Mouse (Mus musculus) thymus, postnatal 4 days (tissue): ENCODE data around the gene Gsdma.
A peak's percentile ranks its signal among the peaks of the same experiment; 100 is the strongest.
"Not testable (repeated sequence)": the region's sequence is repeated elsewhere in the genome, so short reads cannot be mapped to it uniquely, and the experiment has no call there.

Experiments used
- DNase-seq: peaks from one replicate; pipeline ENCODE4 v3.0.0; 2021

Gsdma gene

GRCm38 (mm10) chr11:98664091-98664490 lies at the start of gene Gsdma:
Gene Gsdma (plus strand): TSS chr11:98664351.
- DNase-seq, result no peak

DNA sequence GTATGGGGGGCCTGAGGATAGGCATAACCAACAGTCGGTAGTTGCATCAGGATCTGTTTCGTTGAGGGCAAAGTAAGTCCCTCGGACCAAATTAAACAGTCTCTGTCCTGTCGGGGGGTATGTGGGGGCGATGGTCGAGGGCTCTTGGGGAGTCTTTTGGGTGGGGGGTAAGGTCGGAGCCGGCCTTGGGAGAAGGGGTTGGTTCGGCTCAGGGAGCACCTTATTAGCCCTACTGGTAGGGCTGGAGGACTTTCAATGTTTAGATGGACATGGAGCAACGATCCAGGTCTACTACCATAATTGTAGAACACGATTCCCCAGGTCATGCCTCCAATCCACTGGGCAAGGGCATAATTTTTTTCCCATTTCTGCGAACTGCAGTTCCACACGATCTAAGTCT lies 43.4 kb upstream of the Gsdma start:
- no peak for DNase-seq

- not testable (repeated sequence) for DNase-seq
Observed at GRCm38 (mm10) chr11:98623981-98624380, 40.2 kb upstream of the Gsdma start.

DNA sequence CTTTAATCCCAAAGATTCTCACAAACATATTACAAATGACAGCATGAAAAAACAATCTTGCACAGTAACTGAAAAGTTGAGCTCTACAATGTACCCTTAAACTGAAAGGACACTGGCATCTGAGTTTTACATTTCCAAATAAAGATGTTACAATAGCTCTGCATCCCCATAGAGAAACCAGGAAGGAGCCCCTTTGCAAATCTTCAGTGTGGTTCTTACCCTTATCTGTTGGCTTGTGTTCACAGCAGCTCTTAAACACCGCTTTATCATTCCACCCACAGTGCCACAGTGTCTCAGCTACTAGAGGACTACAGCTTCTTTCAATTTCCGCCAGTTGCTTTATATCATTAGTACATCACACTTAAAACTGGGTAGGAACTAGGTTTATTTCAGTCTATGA lies 39.8 kb upstream of the Gsdma start:
- not testable (repeated sequence) for DNase-seq

DNA sequence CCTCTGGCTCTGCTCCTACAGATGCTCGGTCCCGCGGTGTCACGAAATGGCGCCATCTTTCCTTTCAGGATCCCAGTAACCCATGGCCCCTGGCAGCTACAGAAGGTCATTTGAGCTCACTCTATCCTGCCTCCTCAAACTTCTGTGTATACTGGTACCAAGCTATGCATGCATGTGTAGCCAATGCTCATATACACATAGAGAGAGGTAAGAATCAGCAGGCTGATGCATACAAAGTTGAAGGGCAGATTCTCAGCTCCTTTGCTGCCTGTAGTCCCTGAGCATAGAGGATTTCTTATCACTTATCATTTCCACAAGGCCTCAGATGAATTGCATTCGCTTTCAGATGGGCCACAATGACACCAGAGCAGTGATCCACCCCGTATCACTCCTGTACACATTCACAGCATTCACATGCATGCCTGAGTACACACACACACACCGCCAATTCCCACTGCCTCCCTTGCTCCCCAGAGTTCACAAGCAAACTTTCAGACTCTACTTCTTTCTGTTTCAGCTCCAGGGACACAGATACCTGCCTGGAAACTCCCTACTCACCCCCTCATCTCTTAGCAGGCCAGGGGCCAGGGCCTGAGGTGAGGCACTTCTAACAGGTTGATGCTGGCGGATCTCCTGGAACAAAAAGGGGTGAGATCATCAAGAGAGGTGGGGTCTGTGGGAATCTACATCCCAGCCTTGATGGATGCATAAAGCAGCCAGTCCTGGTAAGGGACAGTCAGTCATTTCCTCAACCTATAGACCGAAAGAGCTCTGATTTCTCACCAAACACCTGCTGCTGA lies 38.3 kb upstream of the Gsdma start, which contains the start of the genes Gm12355 and Gsdma3:
Gene Gm12355, minus strand, starts transcription at position 51 of the 800 bp plus-strand sequence.
Gene Gsdma3, plus strand, starts transcription at position 750 of the 800 bp plus-strand sequence.
- no peak for DNase-seq

DNA sequence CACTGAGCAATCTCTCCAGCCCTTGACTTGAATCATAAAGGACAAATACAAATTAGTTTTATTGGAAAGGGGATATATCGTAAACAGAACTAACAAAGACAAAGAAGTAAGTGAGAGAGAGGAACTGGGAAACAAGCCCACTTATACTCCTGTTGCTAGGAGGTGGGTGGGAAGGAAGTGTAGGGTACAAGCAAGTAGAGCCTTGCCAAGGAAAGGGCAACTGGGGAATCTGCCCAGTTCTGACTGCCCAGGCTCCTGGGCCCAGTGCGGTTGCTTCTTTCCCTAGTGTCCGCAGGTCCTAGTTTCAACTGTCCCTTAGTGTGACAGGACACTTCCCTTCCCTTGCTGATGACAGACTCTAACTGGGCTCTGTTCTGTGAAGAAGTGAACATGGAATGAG lies 35.4 kb upstream of the Gsdma start:
- no peak for DNase-seq

GRCm38 (mm10) chr11:98630646-98631045 lies 33.5 kb upstream of the Gsdma start:
- DNase-seq, result no peak

DNA sequence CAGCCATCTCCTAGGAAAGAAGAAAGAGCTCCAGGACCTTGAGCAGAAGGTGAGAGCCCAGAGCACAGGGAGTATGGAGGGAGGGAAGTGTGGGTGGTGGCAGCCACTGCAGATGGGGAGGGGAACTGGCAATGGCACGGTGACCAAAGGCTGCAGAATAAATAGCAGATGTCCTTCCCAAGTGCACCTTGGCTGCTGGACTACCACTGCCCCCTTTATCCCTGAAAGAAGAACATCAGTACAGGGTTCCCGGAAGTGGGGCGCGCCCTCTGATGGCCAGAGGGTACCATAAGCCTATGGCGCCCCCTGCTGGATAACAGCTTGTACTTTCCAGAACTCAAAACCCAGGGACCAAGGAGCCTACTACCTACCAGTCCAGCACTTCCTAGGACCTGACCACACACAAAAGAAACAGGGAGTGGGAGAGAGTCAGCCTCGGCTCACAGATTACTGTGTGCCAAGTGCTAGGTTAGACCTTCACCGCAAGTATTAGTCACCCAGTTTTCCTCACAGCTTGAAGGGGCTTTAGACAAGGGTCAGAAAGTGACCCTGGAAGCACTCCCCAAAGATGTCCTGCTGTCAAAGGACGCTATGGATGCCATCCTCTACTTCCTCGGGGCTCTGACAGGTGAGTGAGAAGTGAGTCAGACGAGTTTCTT lies 28.7 kb upstream of the Gsdma start:
- DNase-seq, result peak; percentile 76

GRCm38 (mm10) chr11:98637501-98637900 lies 26.6 kb upstream of the Gsdma start:
- DNase-seq, result no peak

DNA sequence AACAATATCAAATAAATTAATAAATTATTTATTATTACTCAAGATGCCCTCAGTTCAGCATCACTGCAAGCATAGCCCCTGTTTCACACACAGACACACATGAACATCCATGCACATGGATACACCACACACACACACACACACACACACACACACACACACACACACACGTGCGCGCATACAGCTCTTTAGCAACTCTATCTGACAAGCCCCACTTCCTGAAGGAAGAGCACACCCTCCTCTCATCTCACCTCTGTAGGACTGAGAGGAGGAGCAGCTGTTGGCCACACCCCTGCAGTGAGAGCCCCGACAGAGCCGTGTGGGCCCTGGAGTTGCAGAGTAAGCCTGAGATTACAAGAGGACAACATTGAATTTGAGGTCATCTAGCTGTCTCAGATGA lies 24.1 kb upstream of the Gsdma start:
- DNase-seq, result peak; percentile 20

- no peak for DNase-seq
Observed at GRCm38 (mm10) chr11:98644757-98645156, 19.4 kb upstream of the Gsdma start.

GRCm38 (mm10) chr11:98645946-98646345 lies 18.2 kb upstream of the Gsdma start:
- DNase-seq, result no peak

DNA sequence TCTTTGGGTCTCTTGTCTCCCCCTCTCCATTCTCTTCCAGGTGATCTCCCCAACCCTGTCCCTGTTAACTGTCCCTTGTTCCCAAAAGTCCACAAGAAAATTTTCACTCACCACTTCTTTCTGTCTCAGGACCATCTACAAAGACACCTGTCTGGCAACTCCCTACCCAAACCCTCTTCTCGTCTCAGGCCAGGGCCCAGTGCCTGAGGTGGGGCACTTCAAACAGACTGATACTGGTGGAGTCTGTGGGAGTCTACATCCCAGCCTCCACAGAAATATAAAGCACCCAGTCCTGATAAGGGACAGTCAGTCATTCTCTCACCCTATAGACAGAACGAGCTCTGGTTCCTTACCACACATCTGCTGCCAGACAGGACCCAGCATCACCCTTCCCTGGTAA lies 17.7 kb upstream of the Gsdma start, which contains the start of gene Gsdma2:
Gene Gsdma2, plus strand, starts transcription at position 301 of the 400 bp plus-strand sequence.
- DNase-seq, result no peak

DNA sequence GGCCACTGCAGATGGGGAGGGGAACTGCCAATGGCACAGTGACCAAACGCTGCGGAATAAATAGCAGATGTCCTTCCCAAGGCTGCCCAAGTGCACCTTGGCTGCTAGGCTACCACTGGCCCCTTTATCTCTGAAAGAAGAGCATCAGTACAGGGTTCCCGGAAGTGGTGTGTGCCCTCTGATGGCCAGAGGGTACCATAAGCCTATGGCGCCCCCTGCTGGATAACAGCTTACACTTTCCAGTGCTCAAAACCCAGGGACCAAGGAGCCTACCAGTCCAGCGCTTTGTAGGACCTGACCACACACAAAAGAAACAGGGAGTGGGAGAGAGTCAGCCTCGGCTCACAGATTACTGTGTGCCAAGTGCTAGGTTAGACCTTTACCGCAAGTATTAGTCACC lies 9.1 kb upstream of the Gsdma start:
- DNase-seq, result peak; percentile 77

DNA sequence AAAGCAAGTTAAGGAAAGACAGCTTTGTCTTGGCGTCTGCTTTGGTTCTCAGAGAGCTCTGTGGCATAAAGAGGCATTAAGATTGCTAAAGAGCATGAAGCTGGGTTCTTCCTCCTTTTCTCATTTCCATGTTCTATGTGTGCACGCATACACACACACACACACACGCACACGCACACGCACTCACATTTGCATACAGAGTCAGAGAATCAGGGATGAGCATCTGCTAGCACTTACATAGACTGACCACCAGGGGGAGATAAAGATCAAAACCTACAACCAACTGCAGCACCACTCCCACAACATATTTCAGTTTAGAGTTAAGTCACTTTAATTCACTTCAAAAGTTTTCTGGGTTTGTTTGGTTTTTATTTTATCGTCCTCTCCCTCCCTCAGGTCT lies 3.6 kb upstream of the Gsdma start:
- DNase-seq, result peak; percentile 27

- DNase-seq, result no peak
Observed at GRCm38 (mm10) chr11:98668984-98669383, 4.8 kb downstream of the Gsdma start.

DNA sequence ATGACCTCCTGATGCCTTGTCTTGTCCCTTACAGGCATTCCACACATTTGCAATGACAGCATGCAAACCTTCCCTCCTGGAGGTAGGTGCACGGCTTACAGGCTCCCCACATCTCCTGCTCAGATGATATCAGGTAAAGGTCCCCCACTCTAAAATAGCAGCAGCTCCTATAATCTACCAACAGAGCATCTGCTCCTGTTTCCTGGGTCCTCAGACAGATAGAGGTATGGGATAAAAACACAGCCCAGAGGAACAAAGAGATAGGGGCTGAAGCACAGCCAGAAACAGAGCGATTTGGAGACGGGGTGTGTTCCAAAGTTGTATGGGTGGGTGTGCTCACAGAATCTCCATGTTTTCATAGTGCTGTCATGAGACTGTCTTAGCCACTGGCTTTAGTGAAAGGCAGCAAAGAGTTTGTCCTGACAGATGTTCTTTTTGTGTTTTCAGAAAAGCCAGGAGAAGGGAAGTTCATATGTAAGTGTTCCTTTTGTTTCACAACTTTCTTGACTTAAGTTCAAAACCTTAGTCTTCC lies 7.2 kb downstream of the Gsdma start:
- no peak for DNase-seq

DNA sequence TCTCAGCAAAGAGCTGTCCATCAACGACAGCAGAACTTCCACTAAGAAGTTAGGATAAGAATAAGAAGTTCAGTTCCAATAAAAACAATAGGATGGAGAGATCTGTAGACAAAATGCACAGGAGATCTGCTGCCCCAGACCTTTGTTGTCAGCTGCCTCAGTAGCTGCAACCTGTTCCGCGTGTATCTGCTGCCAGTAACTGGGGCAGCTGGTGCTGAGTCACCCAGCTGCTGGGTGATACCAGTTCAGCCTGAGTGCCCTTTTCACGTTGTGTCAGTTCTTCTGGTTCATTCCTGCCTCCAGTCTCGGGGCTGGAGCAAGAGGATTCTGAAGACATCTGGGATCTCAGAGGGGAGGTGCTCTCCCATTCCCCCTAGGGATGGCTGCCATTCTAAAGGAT lies 7.7 kb downstream of the Gsdma start:
- DNase-seq, result no peak

DNA sequence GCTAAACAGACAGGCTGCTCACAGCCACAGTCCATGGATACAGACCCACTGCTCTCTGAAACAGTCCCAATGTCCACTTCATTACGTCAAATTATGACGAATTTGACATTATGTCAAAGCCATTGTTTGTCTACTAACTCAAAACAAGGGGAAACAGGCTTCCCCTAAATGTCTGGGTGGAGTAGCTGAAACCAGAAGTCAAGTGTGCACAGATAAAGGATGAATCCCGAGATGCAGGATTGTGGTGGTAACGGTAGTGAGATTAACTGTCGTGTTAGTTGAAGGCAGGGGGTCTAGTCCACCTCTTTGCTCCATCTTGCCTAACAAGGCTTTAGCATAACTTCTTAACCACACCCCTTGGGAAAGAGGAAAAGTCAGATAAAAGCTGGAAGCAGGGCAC lies 8.3 kb downstream of the Gsdma start:
- DNase-seq, result no peak

GRCm38 (mm10) chr11:98673136-98673535 lies 9.0 kb downstream of the Gsdma start:
- DNase-seq, result peak; percentile 81

GRCm38 (mm10) chr11:98675829-98676363 lies 11.7 kb downstream of the Gsdma start:
- DNase-seq, result no peak

GRCm38 (mm10) chr11:98680023-98680422 lies 15.9 kb downstream of the Gsdma start:
- DNase-seq, result no peak

DNA sequence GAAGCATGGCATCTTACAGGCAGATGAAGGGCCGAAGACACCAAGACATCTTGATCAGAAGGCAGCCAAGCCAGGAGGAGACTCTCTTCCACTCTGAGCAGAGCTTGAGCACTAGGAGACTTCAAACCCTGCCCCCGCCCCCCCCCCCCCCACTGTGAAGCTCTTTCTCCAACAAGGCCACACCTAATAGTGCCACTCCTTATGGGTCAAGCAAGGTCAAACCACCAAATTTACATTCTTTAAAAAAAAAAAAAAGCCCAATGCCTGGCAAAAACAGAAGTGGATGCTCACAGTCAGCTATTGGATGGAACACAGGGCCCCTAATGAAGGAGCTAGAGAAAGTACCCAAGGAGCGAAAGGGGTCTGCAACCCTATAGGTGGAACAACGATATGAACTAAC lies 16.4 kb downstream of the Gsdma start:
- DNase-seq, result not testable (repeated sequence)

- DNase-seq, result no peak
Observed at GRCm38 (mm10) chr11:98681186-98681585, 17.0 kb downstream of the Gsdma start.
